Mouse (Mus musculus): ENCODE data around the gene Cnnm4.

DNA sequence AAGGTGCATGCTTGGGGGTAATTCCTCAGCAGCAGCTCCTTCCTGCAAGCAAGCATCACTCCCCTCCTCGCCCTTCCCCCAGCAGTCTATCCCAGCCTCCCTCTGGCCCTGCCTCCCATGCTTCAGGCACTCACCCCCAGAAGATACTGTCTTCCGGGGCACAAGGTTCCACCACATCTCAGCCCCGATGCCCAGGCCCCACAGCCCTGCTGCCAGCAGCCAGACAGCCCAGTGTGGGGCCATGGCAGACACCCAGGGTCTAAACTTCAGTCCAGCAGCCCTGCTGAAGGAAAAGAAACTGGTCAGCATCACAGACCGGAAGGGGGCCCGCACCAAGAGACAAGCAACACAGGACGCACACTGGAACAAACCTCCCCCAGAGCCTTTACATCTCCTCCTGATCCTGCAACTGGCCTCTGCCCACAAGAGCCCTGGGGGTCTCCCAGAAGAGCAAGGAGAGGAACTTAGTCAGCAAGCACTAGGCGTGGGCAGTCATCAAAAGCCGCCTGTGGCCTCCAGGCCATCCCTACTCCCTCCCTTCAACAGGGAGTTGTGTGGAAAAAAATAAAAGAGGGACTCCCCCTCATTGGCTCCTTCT, 84.5 kb downstream of the Cnnm4 start:
- TF ChIP-seq EP300 (IDR thresholded peaks at IDR 0.05; ENCODE audit: insufficient read depth, low read depth, low read length) (no peak), POLR2A (IDR thresholded peaks at IDR 0.05; ENCODE audit: insufficient read depth, low read depth, low read length) (no peak)

Data from heart, adult 2 months (tissue).